Mouse (Mus musculus): ENCODE data around the gene Nemp1. TPM values are rescaled to one million over a fixed set of nuclear protein-coding genes. Genes with fewer than 3 reads are reported as not detected.

Nemp1 gene
- polyA plus RNA-seq (2016; fragmentation: Nextera tagmentation; extraction: Ambion mirVana): 9.0 TPM in 2 replicates

DNA sequence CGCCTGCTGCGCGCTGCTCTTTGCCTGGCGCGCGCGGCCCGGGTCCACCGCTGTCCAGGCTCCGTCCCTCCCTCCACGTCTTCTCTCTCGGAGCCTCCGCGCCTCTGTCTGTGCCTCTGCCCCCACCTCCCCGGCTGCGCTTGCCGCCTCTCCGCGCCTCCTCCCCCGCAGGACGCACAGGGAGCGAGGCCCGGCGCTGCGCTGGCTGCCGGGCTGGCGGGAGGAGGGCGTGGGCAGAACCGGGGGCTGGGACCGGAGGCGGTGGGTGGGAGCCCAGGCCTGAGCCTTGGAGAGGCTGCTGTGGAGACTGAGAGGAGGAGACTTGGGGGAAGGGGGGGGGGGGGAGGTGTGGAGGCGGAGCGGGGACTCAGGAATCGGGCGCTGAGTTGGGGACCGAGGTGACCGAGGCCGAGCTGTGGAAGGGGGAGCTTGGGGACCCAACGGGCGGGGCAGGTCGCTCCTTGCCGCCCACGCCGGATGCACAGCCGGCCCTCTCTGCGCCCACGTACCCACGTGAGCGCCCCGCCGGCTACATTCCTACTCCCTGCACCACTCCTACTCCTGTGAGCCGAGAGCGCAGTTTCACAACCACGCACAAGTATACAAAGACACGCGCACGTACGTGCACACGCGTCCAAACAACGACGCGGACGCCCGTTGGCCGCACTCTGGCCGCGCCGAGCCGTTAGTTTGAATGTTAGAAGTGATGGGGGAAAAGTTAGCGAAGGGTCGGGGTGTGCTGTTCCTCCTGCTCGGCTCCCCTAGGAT, at the start of gene Nemp1:
Gene Nemp1 (plus strand): TSS at position 401 of the 768 bp plus-strand sequence.
- Histone ChIP-seq H3K4me3 (peak within 1 kb of the TSS; percentile 75), H3K27me3 (ENCODE audit: low read depth, poor library complexity, severe bottlenecking) (peaks cover 82% of the 10 kb centered on the region), H3K27ac (replicated peaks) (peak within 1 kb of the TSS; percentile 82), H3K4me1 (peaks cover 69% of the 10 kb centered on the region), H3K9me3 (replicated peaks) (no peaks in the 10 kb centered on the region), H3K36me3 (no peaks in the 10 kb centered on the region)
- DNase-seq (ENCODE audit: low spot score): peak; percentile 77
- under 1% methylated on average over 63 of the region's 73 CpGs for WGBS

DNA sequence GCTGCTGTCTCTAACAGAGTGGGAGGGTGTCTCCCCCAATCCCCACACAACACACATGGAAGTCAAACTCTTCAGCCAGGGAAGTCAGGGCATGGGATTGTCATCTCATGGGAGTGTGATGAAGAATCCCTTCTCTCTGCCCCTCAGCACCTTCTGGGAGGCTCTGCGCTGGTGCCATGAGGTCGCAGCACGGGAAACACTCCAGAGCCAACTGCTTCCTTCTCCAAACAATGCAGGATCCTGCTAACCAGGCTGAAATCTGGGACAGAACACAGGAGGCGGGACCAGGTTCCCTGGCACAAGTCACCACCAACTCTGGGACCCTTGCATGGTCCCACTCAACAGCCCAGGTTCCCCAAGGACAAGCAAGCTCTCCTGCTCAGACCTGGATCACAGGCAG, 49.4 kb upstream of the Nemp1 start:
- Histone ChIP-seq H3K27ac (replicated peaks) (peak overlapping the region; percentile 69), H3K9me3 (replicated peaks) (no peaks in the 10 kb centered on the region), H3K27me3 (ENCODE audit: low read depth, poor library complexity, severe bottlenecking) (no peaks in the 10 kb centered on the region), H3K36me3 (peaks cover 20% of the 10 kb centered on the region), H3K4me1 (peaks cover 81% of the 10 kb centered on the region), H3K4me3 (no peak overlapping the region)
- DNase-seq (ENCODE audit: low spot score): no peak
- WGBS: 68% methylated on average over 4 of the region's 4 CpGs

DNA sequence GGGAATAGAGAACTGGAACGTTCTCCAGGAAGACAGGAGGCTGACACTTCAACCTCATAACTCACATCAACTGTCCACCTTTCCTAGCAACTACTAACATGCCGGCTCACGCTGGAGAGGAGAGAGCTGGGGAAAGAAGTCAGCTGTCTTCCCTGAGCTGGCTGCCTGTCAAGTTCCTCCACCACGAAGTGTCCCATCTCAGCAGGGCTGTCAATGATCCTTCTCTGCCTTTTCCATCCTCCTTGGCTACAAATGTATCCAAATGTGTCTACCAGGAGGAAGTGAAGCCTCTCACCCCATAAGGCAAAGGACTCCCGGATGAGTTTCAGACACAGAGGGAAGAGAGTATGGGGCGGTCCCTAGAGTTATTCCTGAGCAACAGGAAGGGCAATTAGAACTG, 48.5 kb upstream of the Nemp1 start:
- 61% methylated on average over 6 of the region's 6 CpGs for WGBS
- H3K27me3 ChIP-seq (ENCODE audit: low read depth, poor library complexity, severe bottlenecking): no peaks in the 10 kb centered on the region
- no peaks in the 10 kb centered on the region for H3K9me3 ChIP-seq (replicated peaks)
- no peak for DNase-seq (ENCODE audit: low spot score)
- peaks cover 12% of the 10 kb centered on the region for H3K36me3 ChIP-seq
- H3K27ac ChIP-seq (replicated peaks): peak overlapping the region; percentile 46
- peak overlapping the region; percentile 86 for H3K4me3 ChIP-seq
- peaks cover 88% of the 10 kb centered on the region for H3K4me1 ChIP-seq

DNA sequence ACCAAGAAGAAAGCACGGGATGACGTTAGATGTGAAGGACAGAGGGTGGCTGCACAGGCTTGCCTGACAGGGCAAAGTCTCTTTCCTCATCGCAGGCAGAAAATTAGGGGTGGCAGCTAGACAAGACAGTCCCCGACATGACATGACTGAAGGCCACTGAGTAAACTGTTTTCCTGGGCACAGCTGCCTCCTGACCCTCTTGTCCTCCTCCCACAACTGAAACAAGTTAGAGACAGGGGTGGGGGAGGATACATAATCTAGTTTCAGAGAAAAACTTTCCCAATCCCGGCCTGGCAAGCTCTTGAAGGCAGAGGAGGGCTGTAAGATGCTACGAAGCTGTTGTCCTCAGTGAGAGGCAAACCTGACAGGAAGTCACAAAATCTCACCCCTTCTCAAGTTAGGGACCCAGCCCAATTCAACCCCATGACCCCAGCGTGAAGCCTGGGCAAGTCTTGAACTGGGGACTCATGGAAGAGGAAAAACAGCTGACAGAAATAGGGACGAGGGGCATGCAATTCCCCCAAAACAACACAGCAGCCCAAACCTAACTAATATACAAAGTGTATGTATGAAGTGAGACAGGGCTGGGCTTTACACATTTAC, 47.5 kb upstream of the Nemp1 start:
- H3K4me3 ChIP-seq: peak overlapping the region; percentile 86
- peaks cover 5% of the 10 kb centered on the region; the same call in 1 of the 2 replicates for H3K36me3 ChIP-seq
- no peak for DNase-seq (ENCODE audit: low spot score)
- peak overlapping the region; percentile 97 for H3K27ac ChIP-seq (replicated peaks)
- WGBS: 29% methylated on average over 8 of the region's 8 CpGs
- peaks cover 79% of the 10 kb centered on the region for H3K4me1 ChIP-seq
- no peaks in the 10 kb centered on the region for H3K9me3 ChIP-seq (replicated peaks)
- no peaks in the 10 kb centered on the region for H3K27me3 ChIP-seq (ENCODE audit: low read depth, poor library complexity, severe bottlenecking)

DNA sequence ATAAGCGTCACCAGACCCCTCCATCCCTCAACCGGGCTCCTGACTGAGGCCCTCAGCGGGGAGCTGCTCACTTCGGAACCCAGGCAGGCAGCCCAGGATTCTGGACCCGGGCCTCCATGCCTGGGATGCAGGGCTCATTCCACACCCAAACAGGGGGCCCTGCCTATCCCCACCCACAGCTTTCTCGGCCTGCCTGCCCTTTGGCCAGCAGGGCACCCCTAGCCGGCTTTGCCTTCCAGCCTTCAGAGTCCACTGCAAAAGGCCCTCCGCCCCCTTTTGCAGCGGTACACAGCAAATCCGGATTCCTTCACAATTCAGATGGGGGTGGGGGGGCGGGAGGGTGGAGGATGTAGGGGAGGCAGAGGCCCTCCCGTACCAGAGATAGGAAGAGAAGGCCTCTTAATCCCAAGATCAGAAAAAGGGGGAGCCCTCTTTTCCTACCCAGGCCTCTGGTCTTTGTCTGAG, 46.7 kb upstream of the Nemp1 start:
- under 1% methylated on average over 12 of the region's 12 CpGs for WGBS
- DNase-seq (ENCODE audit: low spot score): peak; percentile 64
- H3K27me3 ChIP-seq (ENCODE audit: low read depth, poor library complexity, severe bottlenecking): no peaks in the 10 kb centered on the region
- H3K4me1 ChIP-seq: peaks cover 72% of the 10 kb centered on the region
- peak overlapping the region; percentile 97 for H3K27ac ChIP-seq (replicated peaks)
- H3K4me3 ChIP-seq: peak overlapping the region; percentile 86
- no peaks in the 10 kb centered on the region for H3K9me3 ChIP-seq (replicated peaks)
- H3K36me3 ChIP-seq: peaks cover 5% of the 10 kb centered on the region; the same call in 1 of the 2 replicates

DNA sequence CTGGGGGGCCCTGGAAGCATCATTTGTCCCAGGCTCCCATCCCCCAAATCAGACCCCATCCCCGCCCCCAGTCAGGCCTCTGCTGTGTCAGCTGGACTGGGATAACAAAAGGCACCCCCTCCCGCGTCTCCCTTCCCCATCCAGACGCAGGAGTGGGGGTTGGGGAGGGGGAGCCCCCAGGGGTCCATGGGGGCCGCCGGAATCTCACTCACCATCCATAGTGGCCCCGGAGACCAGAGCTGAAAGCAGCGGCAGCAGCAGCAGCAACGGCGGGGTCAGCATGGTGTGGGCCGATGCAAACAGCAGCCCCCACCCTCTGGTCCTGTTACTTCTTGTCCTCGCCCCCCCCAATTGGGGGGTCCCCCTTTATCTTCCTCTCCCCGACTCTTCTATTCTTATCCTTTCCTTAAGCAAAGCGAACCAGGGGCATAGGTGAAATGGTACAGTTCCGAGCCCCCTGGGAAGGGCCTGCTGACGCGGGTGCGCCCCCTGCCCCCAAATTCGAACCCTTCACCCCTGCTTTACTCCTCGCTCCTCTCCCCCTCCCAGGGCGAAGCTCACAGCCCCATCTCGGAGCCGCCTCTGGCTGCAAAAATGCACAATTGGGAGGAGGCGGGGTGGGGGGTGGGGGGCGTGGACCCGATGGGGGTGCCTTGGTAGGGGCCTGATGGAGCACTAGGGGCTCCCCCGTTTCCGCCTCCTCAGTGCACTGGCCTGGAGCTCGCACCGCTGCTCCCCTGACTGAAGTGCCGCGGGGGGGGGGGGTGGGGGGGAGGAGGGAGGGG, 46.1 kb upstream of the Nemp1 start, which contains the start of gene Lrp1:
Gene Lrp1 (minus strand): TSS at position 743 of the 785 bp plus-strand sequence.
- peak within 1 kb of the TSS; percentile 86 for H3K4me3 ChIP-seq
- H3K27ac ChIP-seq (replicated peaks): peak within 1 kb of the TSS; percentile 97
- H3K4me1 ChIP-seq: peaks cover 66% of the 10 kb centered on the region
- H3K27me3 ChIP-seq (ENCODE audit: low read depth, poor library complexity, severe bottlenecking): no peaks in the 10 kb centered on the region
- under 1% methylated on average over 26 of the region's 32 CpGs for WGBS
- peaks cover 5% of the 10 kb centered on the region; the same call in 1 of the 2 replicates for H3K36me3 ChIP-seq
- H3K9me3 ChIP-seq (replicated peaks): no peaks in the 10 kb centered on the region
- peak; percentile 82 for DNase-seq (ENCODE audit: low spot score)

DNA sequence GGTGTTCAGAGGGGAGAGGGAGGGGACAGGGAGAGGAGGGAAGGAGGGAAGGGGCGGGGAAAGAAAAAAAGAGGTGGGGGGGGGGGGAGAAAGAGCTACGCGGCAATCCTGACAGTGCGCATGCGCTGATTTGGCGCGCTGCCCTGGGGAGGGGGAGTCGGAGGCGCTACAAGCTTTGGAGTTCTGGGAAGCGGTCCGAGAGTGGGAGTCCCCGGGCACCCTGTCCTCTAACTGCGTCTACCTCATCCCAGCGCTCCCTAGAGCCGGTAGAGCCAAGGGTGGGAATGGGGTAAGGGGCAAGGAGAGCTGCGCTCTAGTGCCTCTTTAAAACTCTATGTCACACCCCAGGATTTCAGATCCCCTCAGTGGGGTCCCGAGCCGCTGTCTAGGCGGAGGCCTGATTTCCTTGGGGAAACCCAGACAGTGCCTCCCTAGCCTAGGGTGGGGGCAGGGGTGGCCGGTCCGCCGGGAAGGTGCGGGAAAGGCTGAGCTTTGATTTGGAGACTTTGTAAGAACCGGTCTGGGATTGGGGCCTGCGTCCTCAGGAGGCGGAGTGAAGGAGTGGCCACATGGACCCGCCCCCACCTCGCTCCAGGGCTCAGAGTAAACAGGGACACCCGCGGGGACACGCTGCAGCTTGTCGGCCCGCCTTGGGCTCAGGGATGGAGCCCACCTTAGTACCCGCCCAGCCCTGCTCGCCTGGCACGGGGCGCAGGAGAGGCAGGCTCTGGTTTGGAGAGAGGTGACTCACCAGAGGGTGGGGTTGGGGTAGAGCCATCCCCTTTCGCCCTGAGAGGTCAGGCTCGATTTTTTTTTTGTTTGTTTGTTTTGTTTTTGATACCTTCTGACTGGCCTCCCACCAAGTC, 45.3 kb upstream of the Nemp1 start:
- Histone ChIP-seq H3K4me3 (peak overlapping the region; percentile 86), H3K27me3 (ENCODE audit: low read depth, poor library complexity, severe bottlenecking) (no peaks in the 10 kb centered on the region), H3K27ac (replicated peaks) (peak overlapping the region; percentile 97), H3K4me1 (peaks cover 57% of the 10 kb centered on the region), H3K36me3 (peaks cover 5% of the 10 kb centered on the region; the same call in 1 of the 2 replicates), H3K9me3 (replicated peaks) (peaks cover 6% of the 10 kb centered on the region; the same call in 1 of the 2 replicates)
- WGBS: under 1% methylated on average over 39 of the region's 39 CpGs
- peak; percentile 90 for DNase-seq (ENCODE audit: low spot score)

DNA sequence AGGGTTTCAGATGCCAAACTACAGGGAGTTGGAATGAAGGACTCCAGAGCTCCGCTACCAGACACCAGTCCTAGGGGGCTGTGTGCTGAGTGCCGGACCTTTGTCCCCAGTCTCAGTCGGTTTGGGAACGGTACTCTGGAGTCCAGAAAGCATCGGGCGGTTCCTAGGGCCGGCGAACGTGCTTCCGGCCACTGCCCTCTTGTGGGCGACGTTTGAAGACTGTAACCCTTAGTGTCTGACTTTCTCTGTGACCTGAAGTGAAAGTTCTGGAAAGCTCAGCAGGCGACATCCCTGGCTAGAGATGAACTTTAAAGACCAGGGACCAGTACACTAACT, 44.7 kb upstream of the Nemp1 start:
- WGBS: under 1% methylated on average over 13 of the region's 13 CpGs
- DNase-seq (ENCODE audit: low spot score): peak; percentile 77
- H3K27ac ChIP-seq (replicated peaks): peak overlapping the region; percentile 97

DNA sequence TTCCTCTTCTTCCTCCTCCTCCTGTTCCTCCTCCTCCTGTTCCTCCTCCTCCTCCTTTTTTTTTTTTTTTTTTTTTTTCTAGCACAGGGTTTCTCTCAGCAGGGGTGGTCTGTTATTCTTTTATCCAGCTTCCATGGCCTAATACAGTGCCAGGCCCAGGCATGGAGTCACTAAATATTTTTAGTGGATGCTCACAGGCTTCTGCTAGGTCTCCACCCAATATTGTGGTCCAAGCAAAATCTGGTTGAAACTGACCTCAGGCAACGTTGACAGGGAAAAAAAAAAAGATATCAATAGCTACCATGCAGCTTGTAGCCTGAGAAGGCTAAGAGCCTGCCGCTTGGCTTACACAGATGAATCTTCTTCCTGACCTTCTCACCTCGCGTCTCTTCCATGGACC, 44.0 kb upstream of the Nemp1 start:
- 64% methylated on average over 4 of the region's 4 CpGs for WGBS
- no peak overlapping the region for H3K4me3 ChIP-seq
- peaks cover 45% of the 10 kb centered on the region for H3K4me1 ChIP-seq
- H3K27ac ChIP-seq (replicated peaks): peak overlapping the region; percentile 97
- H3K36me3 ChIP-seq: no peaks in the 10 kb centered on the region
- H3K27me3 ChIP-seq (ENCODE audit: low read depth, poor library complexity, severe bottlenecking): no peaks in the 10 kb centered on the region
- DNase-seq (ENCODE audit: low spot score): no peak
- peaks cover 7% of the 10 kb centered on the region; the same call in 1 of the 2 replicates for H3K9me3 ChIP-seq (replicated peaks)

More for the DNA sequence above, 44.7 kb upstream of the Nemp1 start:
- Histone ChIP-seq H3K36me3 (peaks cover 5% of the 10 kb centered on the region; the same call in 1 of the 2 replicates), H3K4me3 (peak overlapping the region; percentile 86), H3K9me3 (replicated peaks) (peaks cover 7% of the 10 kb centered on the region; the same call in 1 of the 2 replicates), H3K27me3 (ENCODE audit: low read depth, poor library complexity, severe bottlenecking) (no peaks in the 10 kb centered on the region), H3K4me1 (peaks cover 51% of the 10 kb centered on the region)

DNA sequence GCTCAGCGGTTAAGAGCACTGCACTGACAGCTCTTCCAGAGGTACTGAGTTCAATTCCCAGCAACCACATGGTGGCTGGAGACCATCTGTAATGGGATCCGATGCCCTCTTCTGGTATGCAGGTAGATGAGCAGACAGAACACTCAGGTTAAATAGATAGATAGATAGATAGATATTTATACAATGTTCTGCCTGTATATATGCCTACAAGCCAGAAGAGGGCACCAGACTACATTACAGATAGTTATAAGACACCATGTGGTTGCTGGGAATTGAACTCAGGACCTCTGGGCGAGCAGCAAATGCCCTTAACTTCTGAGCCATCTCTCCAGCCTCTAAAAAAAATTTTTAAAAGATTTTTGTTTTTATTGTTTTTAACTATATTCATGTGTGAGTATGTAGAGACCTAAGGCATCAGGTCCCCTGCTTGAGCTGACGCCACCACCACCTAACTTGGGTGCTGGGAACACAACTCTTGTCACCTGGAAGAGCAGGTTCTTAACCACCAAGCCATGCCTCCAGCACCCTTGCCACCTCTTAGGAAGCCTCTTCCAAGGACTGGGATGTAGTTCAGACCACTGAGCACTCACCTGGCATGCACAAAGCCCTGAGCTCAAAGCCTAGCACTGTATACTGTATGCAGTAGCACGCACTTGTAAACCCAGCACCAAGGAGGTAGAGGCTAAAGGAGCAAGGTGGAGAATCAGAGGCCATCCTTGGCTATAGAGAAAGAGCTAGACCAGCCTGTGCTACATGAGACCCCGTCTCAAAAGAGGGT, 43.1 kb upstream of the Nemp1 start:
- Histone ChIP-seq H3K9me3 (replicated peaks) (peaks cover 7% of the 10 kb centered on the region; the same call in 1 of the 2 replicates), H3K4me1 (peaks cover 35% of the 10 kb centered on the region), H3K36me3 (no peaks in the 10 kb centered on the region), H3K27ac (replicated peaks) (no peak overlapping the region), H3K27me3 (ENCODE audit: low read depth, poor library complexity, severe bottlenecking) (no peaks in the 10 kb centered on the region), H3K4me3 (no peak overlapping the region)
- DNase-seq (ENCODE audit: low spot score): no peak
- WGBS: 93% methylated on average over 6 of the region's 6 CpGs

DNA sequence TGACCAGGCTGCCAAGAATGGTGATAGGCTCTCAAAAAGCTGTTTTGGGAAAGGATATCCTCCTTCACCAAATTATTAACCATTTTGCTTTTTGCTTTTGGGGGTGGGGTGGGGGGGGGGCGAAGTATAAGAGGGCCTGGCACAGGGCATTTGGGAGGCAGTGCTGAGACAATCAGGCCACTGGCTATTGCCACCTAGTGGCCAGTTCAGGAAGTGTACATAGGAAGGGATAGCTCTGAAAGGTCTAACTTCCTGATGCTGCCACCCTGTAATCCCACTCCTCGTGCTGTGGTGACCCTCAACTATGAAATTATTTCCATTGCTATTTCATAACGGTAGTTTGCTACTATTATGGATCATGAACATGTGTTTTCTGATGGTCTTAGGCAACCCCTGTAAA, 40.3 kb upstream of the Nemp1 start:
- 87% methylated on average over 3 of the region's 3 CpGs for WGBS

More for the DNA sequence above, 40.3 kb upstream of the Nemp1 start:
- Histone ChIP-seq H3K9me3 (replicated peaks) (peaks cover 7% of the 10 kb centered on the region; the same call in 1 of the 2 replicates), H3K27me3 (ENCODE audit: low read depth, poor library complexity, severe bottlenecking) (no peaks in the 10 kb centered on the region), H3K4me3 (no peak overlapping the region), H3K27ac (replicated peaks) (no peak overlapping the region), H3K36me3 (no peaks in the 10 kb centered on the region), H3K4me1 (peaks cover 14% of the 10 kb centered on the region)
- no peak for DNase-seq (ENCODE audit: low spot score)
